Comparison of ENCODE assay signal across 19 mouse cellular contexts in genomic region chr1:62907243-62907642, GRCm38 (mm10).
"Had no signal": no experiment of that assay in that cellular context is flagged by ENCODE, and none has a peak within 500 bp of the region (broad histone marks: within the 10 kb centered on the region; RNA-seq: fewer than 3 reads in every experiment).

No protein-coding gene starts in this region.

- H3K36me3 ChIP-seq: limb, embryonic 12.5 days; limb, embryonic 15.5 days; midbrain, embryonic 12.5 days; midbrain, embryonic 15.5 days; neural tube, embryonic 12.5 days; neural tube, embryonic 15.5 days had no signal

- H3K27ac ChIP-seq: limb, embryonic 12.5 days; limb, embryonic 15.5 days; liver, embryonic 14.5 days; macrophage; midbrain, embryonic 12.5 days; midbrain, embryonic 15.5 days; neural tube, embryonic 12.5 days; neural tube, embryonic 15.5 days had no signal

- H3K4me2 ChIP-seq: limb, embryonic 12.5 days; limb, embryonic 15.5 days; liver, embryonic 11.5 days; lung, embryonic 14.5 days; midbrain, embryonic 12.5 days; midbrain, embryonic 15.5 days; neural tube, embryonic 12.5 days; neural tube, embryonic 15.5 days had no signal

- H3K9ac ChIP-seq: limb, embryonic 12.5 days; limb, embryonic 15.5 days; liver, embryonic 14.5 days; liver, postnatal 0 days; lung, embryonic 14.5 days; midbrain, embryonic 12.5 days; midbrain, embryonic 15.5 days; neural tube, embryonic 12.5 days; neural tube, embryonic 15.5 days had no signal

- H3K4me3 ChIP-seq: limb, embryonic 12.5 days; limb, embryonic 15.5 days; midbrain, embryonic 12.5 days; midbrain, embryonic 15.5 days; neural tube, embryonic 12.5 days; neural tube, embryonic 15.5 days had no signal

- H3K27me3 ChIP-seq: limb, embryonic 12.5 days; limb, embryonic 15.5 days; midbrain, embryonic 15.5 days; neural tube, embryonic 12.5 days; neural tube, embryonic 15.5 days had no signal

- ATAC-seq: liver, postnatal 0 days; lung, postnatal 0 days; midbrain, embryonic 15.5 days had no signal

- H3K9me3 ChIP-seq: limb, embryonic 12.5 days; limb, embryonic 15.5 days; midbrain, embryonic 12.5 days; midbrain, embryonic 15.5 days; neural tube, embryonic 12.5 days; neural tube, embryonic 15.5 days had no signal

- DNase-seq: kidney, adult 18-20 months; kidney, adult 9 months; kidney, postnatal 14 days; kidney, postnatal 4 days; left cerebral cortex, postnatal 4 days; lung, embryonic 14.5 days; thymus, adult 18-20 months; thymus, postnatal 36 days had no signal
